Mouse (Mus musculus) kidney, adult 11 months (tissue): Measurements from ENCODE around the gene Gm11027.

Experiments used
- DNase-seq: peaks from one replicate; pipeline ENCODE4 v3.0.0; 2022

Gm11027 gene

GRCm38 (mm10) chr12:116280149-116280652, 5.0 kb downstream of the Gm11027 start:
- DNase-seq: no peak

DNA sequence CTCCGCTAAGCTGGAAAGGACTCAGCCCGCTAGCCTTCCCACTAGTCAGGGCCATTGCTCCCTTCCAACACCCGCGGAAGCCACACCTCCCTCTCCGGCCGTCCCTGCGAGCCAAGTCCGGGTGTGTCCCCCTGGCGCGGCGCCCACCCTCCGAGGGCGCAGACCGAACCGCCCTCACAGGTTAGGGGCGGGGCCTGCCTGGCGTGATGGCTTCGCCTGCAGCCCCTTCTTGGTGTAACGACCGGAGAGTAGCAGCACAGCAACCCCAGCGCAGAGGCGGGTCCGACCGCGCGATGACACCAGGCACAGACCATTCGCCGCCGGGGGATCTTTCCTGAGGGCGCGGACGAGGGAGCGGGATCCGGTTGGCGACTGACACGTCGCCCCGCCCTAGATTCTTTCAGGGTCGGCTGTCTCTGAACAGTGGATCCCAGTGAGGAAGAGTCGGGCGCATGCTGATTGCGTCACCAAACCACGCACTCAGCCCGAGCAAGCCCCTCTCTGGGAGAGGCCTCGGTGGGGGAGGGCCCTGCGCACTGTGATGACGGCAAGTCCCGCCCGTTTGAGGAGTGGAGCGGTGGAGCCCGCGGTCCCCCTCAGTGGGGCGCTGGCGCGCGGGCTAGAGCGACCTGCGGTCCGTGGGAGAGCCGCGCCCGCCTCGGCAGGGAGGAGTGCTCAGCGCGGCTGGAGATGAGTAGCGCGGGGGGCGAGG, 5.6 kb downstream of the Gm11027 start, which contains the start of gene Esyt2:
Gene Esyt2, plus strand, starts transcription at position 544 of the 712 bp plus-strand sequence.
- DNase-seq: peak; percentile 99

DNA sequence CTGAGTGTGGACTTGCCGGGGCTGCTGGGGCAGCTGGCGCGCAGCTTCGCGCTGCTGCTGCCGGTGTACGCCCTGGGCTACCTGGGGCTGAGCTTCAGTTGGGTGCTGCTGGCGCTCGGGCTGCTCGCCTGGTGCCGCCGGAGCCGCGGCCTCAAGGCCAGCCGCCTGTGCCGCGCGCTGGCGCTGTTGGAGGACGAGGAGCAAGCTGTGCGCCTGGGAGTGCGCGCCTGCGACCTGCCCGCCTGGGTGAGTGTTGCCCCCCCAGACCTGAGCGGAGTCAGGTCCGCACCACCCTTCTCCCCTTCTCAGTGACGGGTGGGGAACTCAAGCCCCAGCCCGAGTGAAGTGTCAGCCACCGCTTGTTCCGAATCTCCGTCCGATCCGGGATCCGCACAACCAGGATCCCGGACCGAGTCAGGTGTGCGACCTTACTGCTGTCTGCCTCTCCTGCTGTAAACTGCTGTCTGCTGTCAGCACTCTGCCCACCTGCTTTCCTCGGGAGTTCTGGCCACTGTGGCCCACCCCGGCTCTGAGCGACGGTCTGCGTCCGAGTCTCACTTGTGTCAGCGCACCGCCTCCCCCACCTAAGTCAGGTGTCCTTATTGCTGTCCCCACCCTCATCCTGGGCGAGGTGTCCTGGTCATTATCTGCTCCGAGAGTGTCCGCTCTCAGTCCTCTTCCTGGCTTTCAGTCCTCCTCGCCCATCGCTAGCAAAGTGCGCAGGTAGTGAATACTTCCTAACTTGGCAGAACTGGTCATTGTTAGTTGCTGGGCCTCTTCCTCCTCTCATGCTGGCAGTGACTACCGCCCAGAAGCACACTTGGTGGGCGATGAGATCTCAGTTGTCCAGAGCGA, 6.5 kb downstream of the Gm11027 start:
- peak; percentile 30 for DNase-seq

DNA sequence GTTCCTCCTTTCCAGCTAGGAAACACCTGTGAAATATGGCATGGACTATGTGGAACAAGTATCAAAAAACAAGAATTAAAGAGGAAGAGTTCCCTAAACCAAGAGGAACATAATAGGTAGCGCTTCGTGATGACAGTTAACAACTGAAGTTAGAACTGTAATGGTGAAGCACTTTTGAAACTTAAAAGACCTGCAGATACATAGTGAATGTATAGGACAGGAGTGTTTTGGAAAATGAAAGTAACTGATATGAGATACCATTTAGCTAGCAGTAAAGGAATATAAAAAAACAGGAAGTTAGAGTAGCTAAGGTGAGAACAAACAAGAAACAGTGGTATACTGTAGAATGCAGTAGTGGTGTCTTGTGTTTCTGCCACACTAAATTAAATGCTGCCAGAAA, 7.7 kb downstream of the Gm11027 start:
- DNase-seq: no peak

GRCm38 (mm10) chr12:116283511-116283910, 8.3 kb downstream of the Gm11027 start:
- no peak for DNase-seq

DNA sequence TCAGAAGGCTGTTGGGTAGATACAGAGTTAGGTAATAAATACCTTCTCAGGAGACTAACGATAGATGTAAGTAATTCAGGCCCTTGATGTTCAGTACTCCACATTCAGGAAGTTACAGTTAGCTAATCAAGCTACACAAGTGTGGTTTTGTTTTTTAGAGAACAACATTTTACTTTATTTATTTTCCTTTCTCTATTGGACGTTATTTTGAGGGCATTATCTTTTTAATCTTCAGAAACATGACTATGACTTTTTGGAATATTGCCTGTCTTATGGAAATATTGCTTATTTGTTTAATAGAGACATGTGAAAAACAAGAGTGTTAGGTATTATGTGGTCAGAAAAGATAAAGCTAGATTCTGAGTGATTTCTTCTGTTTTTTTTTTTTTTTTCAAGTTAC, 18.0 kb downstream of the Gm11027 start:
- DNase-seq: no peak

- DNase-seq: no peak
Measured at GRCm38 (mm10) chr12:116293599-116294292, 18.6 kb downstream of the Gm11027 start.

- no peak for DNase-seq
Measured at GRCm38 (mm10) chr12:116299906-116300305, 24.7 kb downstream of the Gm11027 start.

- no peak for DNase-seq
Measured at GRCm38 (mm10) chr12:116302181-116302580, 27.0 kb downstream of the Gm11027 start.

DNA sequence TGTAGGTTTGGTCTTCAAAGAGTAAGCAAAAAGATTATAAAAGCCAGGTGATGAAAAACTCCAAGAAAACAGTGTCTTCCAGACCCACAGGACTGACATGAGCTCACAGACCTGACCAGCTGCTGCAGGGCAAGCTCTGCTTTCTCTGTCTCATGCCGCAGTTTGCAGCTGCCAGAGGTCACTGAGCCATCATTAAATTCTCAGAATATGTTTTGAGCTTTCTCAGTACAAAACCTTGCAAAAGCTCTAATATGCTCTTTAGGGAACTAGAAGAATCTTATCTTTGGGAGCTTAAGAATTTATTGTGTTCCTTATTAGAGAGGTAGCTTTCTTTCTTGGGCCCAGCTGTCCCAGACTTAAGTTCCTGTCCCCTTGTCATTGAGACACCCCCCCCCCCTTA, 30.9 kb downstream of the Gm11027 start:
- DNase-seq: no peak

DNA sequence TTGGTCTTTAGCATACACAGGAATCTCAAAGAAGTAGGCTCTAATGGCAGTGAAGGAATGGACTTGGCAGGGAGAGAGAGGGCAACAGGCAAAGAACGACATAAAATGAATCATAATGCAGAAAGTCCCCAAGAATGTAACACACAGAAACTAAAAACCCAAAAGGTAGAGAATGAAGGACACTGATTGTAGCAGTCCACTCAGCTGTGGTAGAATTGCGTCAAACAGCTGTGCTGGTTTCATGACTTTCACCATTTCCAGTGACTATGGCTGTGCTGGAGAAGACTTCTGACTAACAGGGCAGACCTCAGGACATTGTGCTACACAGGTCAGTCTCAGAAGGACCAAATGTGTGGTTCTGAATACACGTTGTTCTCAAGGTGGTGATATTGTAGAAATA, 32.7 kb downstream of the Gm11027 start:
- no peak for DNase-seq

DNA sequence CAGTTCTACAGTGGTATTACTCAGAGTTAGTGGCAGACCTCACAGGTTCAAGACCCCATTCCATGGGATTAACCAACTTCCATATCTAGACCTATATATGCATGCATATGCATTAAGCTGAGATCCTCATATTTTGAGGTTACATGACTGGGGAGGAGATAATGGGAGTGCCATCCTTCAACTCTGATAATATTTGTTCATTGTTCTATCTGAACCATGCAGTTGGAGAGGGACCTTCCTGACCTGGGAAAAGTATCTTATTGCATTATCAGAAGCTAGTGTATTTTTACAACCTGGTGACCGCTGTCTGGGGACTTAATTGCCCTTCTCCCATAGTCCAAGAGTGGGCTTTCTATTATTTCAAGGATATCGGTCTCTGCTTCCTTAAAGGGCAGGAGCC, 33.4 kb downstream of the Gm11027 start:
- no peak for DNase-seq

GRCm38 (mm10) chr12:116313816-116314215, 38.6 kb downstream of the Gm11027 start:
- no peak for DNase-seq

DNA sequence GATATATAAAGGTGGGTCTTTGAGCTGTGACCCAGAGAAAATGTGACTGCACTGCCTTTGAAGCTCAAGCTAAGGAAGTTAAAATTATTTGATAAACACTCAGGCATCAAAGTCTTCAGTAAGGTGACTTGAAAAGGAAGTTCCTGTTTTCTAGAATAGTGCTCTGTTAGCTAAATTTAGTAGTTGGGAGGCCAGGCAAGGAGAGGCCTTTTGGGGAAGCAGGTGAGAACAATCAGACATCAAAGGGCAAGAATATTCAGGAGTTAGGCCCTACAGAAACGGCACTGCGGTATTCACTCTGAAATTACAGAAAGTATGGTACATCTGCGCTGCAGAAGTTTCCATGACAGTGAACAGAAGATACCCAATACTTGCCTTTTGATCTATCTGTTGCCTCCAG, 40.3 kb downstream of the Gm11027 start:
- DNase-seq: no peak

DNA sequence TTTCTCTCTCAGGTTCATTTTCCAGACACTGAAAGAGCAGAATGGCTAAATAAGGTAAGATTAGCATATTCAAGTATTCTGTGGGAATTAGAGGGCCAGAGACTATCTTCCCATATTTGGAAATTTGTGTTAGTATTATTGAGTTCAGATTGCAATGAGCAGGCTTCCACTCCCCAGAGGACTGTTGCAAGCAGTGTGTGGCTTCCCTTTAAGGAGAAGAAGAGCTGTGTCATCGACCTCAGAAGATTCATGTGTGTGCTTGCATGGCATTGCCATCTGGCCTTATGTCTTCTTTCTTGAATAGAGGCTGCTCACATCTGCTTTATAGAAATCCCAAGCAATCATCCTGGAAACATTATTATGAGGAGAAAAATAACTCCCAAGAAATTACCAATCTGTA, 42.6 kb downstream of the Gm11027 start:
- no peak for DNase-seq
